Mouse (Mus musculus) frontal cortex, postnatal 25 days (tissue): ENCODE data around the gene Fgf10.

Experiments
- DNase-seq, 2 experiments: peaks; one replicate each; pipeline ENCODE4 v3.0.0; 2022; ENCODE audit warnings: low spot score in 2 of 2

Fgf10 gene

DNA sequence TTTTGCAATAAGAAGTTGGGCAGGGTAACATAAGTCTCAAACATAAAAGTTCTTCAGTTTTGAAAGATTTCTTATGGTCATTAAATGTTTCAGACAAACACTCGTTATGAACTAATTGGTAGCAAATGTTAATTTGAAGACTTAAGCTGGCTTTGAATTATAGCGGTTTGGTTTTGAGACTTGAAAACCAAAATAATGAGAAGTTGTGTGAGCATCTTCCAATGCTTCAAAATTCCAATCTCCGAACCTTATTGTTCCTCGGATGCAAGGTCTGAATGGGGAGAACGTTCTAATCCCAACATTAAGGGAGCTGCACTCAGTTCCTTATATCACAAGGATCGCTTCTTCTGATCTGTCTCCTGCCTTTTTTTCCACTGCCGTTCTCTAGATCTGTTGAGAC lies at the start of gene Fgf10:
Gene Fgf10 (plus strand): TSS at position 301 of the 400 bp plus-strand sequence.
- DNase-seq: no peak

- no peak for DNase-seq
Observed at GRCm38 (mm10) chr13:118629661-118630428, 39.7 kb upstream of the Fgf10 start.

DNA sequence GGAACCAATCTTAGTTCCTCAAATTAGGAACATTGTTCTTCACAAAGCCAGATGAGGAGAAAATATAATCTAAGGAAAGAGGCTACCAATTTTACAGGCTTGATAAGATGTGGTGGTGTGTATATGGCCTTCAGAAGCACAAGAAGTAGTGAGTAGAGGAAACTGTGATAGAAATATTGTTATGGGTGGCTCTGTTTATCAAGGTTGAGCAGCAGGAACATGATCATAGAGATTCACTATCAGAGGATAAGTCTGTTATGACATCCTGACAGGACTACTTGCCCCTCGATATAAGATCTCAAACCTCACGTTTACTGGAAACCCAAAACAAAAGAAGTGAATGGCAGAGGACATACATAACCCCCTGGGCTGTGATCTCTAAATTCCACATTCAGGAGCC lies 38.1 kb upstream of the Fgf10 start:
- DNase-seq: no peak

GRCm38 (mm10) chr13:118636047-118636446 lies 33.5 kb upstream of the Fgf10 start:
- DNase-seq: no peak

DNA sequence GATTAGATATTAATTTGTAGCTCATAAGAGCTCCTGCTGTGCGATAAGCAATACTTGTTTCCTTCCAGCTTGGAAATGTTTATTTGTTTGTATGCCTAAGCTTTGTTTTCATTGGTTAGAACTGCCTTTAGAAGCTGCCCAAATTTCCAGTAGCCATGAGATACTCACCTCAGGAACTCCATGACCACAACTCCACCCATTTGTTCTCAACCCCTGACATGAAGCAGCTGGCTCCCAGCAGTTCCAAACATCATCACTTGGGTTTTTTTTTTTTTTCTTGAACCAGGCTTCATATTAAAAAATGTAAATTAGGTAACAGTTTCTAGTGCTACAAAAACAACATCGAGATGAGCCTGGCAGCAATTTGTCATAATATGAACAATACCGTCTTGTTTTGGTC lies 27.0 kb upstream of the Fgf10 start:
- DNase-seq: no peak

GRCm38 (mm10) chr13:118643138-118643537 lies 26.5 kb upstream of the Fgf10 start:
- DNase-seq: no peak

GRCm38 (mm10) chr13:118656991-118657390 lies 12.6 kb upstream of the Fgf10 start:
- no peak for DNase-seq

DNA sequence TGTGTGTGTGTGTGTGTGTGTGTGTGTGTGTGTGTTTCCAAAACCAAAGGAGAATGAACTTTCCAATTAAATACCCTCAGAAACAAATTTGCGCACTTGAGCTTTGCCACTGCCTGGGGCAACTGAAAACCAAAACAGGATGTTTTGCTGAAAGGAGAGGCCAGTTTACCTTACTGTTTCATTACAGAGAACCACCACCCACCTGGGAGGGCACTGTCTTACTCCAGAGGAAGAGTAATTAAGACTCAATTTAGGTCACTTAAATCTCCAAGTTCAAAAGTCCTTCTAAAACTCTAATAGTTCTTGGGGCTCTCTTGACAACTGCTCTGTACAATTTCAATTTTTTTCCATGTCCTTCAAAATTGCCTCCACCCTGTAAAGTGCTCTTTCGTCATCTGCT lies 11.6 kb upstream of the Fgf10 start:
- no peak for DNase-seq

GRCm38 (mm10) chr13:118658608-118659326 lies 10.8 kb upstream of the Fgf10 start:
- DNase-seq: no peak

GRCm38 (mm10) chr13:118661664-118662063 lies 7.9 kb upstream of the Fgf10 start:
- DNase-seq: no peak

DNA sequence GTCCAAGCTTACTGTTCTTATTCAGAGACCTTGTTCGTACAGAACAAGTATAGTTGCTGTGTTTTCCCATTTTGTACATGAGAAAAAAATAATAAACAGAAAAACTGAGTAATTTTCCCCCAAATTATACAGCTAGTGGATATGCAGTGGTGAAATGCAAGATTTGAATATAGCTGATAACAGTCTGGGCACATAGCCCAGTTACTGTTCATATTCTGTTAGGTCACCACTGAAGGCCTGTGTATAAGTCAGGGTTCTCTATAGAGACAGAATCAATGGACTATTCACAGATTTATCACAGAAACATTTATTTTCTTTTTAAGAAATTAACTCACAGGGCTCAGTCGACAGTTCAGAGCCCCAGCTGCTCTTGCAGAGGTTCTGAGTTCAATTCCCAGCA lies 4.7 kb upstream of the Fgf10 start:
- DNase-seq: no peak

DNA sequence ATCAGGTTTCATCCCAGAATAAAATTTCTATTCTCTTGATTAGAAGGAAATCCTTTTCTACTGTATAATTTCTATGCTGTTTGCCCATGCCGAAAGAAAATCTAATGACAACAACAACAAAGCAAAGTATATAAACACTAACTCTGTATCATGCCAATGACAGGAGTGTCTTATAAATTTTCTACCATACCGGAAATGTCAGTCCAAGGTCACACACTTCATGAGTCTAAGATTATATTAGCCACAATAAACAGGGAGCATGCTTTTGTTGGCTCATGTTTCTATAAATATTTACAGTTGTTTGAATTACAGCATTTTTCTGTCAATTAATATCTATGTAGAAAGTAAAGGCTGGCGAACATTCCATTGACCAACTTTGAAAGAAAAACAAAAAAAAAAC lies 9.6 kb downstream of the Fgf10 start:
- no peak for DNase-seq

DNA sequence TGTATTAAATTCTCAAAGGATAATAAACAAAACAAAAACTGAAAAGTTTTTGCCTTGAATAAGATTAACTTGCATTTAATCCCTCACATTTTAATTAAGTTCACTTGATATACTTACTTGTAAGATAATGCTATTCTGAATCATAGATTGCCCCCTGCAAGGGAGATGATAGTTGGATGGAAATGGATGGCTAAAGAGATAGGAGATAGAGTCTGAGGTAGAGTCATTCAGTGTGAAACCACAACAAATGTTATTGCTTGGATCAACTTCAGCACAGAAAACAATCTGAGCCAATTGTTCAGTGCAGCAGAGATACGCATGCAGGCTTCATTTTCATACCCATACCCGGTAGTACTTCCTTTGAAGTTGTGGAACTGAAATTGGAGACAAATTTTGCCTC lies 23.5 kb downstream of the Fgf10 start:
- DNase-seq: no peak

DNA sequence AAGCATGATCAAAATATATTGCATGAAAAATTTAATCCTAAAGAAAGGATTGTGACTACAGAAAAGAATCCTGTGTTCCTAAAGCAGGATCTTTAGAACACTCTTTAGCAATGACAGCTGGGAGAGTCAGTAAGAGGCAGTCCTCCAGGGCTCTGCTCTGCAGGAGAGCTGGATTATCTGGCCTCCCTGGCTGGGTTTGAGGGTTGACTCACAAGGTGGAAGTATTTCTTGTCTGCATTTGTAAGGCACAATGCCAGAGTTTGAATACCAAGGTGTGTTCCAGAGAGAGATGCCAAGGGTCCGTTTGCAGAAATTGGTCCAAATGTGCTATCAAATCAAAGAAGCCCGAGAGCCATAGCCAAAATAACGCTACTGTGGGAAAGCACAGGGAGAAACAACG lies 25.5 kb downstream of the Fgf10 start:
- DNase-seq: no peak

DNA sequence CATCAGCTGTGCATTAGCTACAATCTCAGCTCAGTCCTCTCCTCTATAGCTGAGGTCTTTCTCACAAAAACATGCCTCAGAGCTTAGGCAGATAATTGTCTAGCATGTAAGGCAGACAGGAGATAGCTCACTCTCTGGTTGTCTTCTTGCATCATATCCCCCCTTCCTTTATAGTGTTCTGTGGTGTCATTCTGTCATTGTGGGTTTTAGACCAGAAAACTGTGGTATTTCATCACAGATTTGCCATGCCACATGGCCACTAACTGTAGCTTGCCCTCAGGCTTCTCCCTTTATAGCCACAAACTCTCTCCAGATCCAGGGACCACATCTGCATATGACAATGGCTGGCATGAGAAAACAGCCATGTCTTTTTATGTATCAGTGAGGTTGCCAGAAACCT lies 34.1 kb downstream of the Fgf10 start:
- DNase-seq: no peak

DNA sequence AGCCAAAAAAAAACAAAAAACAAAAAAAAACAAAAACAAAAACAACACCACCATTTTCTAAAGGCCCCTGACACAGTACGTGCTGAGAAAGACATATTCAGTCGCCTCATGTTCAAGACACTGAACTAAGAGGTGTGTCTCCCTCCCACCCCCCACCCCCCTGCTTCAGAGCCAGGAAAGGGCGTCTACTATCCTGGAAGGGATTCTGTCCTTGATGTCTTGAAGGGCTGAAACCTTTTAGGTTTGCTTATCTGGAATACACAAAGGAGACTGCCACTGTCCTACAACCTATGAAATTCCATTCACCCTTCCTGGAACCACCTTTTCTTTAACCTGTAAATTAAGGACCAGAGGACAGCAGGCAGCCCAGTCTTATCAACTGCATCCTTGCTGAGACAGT lies 36.1 kb downstream of the Fgf10 start:
- DNase-seq: no peak

- no peak for DNase-seq
Observed at GRCm38 (mm10) chr13:118709912-118710311, 40.3 kb downstream of the Fgf10 start.

- no peak for DNase-seq
Observed at GRCm38 (mm10) chr13:118713626-118714150, 44.1 kb downstream of the Fgf10 start.

GRCm38 (mm10) chr13:118714284-118715065 lies 44.9 kb downstream of the Fgf10 start:
- no peak for DNase-seq

- no peak for DNase-seq
Observed at GRCm38 (mm10) chr13:118715066-118716018, 45.8 kb downstream of the Fgf10 start.

GRCm38 (mm10) chr13:118716265-118716664 lies 46.7 kb downstream of the Fgf10 start:
- no peak for DNase-seq
